Mouse (Mus musculus) erythroblast, embryonic 14.5 days (primary cell): ENCODE measurements at regions not wholly inside any gene's neighbourhood (a gene's known extent, or its start where the extent isn't known, plus 50 kb on each side); places are given as distances from the start of the nearest gene placed in this dataset.

Experiments
- GATA1 ChIP-seq: IDR thresholded peaks from 2 replicates; pipeline ENCODE4 v1.6.1; 2012; ENCODE audit warnings: low read length, inconsistent platforms, mixed read lengths
- TAL1 ChIP-seq: IDR thresholded peaks from 3 replicates; pipeline ENCODE4 v1.6.1; 2012; ENCODE audit warnings: low read length, inconsistent platforms, mixed read lengths

GRCm38 (mm10) chr16:76539669-76540068 is 166.0 kb upstream of the Nrip1 start:
- TF ChIP-seq GATA1: no peak
- TF ChIP-seq TAL1: no peak
